Mouse (Mus musculus) gastrocnemius, postnatal 4 days (tissue): Measurements from ENCODE around the gene Wdr72. TPM values are rescaled to one million over a fixed set of nuclear protein-coding genes. Genes with fewer than 3 reads are reported as not detected.
A peak's percentile ranks its signal among the peaks of the same experiment; 100 is the strongest.

Source experiments
- DNase-seq, 2 experiments: peaks; one replicate each; pipeline ENCODE4 v3.0.0; 2021 to 2022; ENCODE audit warnings: low spot score in 2 of 2, mixed read lengths in 2 of 2
- long read RNA-seq, 2 experiments: library from polyadenylated mRNA; stranded (forward); transcript quantifications; one replicate each; pipeline ENCODE4 v2.0.0; 2021
- total RNA-seq, 2 experiments: library from RNA; stranded (reverse); gene quantifications; 2 replicates each; pipeline ENCODE4 v1.2.3; 2021

Wdr72 gene
- total RNA-seq, result under 1 TPM; 0.05 to 0.10 TPM
- long read RNA-seq, experiment 1, partial matches to known transcripts, result 0 of 1 reads
- long read RNA-seq, experiment 1, other reads (novel, unspliced or antisense), result 1 of 1 reads
- long read RNA-seq, experiment 2, result 0 reads

DNA sequence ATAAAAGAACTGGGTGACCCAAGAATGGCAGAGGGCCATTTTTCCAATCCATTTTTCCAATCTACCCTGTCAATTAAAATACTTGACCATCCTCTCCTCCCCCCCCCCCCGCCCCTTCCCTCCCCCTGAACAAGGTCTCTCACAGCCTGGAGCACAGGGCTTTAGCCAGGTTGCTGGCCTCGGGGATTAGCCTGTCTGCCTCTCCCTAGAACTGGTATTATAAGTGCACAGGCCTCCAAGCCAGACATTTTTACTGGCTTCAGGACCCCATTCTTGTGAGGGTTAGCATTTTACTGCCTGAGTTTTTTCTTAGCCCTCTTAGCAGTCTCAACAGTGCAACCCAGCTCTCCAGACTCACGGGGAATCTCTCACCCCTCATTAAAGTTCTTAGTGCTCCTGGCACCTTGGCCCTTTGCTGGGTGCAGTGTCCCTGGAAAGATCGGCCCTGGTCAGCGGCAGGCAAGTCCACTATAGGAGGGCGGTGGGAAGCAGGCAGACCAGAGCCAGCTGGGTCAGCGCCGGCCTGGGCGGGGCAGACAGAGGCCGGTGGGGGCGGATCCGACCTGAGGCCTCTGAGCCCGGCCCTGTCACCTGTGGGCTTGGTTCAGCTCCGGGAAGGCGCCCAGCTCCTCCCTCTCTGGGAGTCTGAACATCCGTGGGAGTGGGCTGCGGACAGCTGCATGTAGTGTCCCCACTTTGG, at the start of gene Wdr72:
TSS of gene Wdr72 (plus strand) at position 596 of the 700 bp plus-strand sequence.
- no peak for DNase-seq

GRCm38 (mm10) chr9:74066278-74066677, 43.9 kb upstream of the Wdr72 start:
- no peak for DNase-seq

DNA sequence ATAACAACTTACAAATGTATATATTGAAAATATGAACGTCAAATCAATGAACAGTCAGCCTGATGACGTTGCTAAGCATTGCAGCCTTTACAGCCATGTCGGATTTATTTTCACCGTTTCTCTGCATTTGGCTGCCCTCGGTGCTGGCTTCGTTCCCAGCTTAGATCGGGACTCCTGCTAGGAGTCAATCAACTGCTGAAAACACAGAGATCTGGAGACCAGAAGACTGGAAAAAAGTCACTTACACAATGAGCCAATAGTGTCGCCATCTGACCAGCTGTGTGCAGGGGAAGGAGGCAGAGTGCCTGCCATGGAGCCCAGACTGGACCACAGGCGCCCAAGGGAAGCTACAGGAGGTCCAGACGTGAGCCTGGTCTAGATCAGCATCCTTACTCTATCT, 43.4 kb upstream of the Wdr72 start:
- no peak for DNase-seq

DNA sequence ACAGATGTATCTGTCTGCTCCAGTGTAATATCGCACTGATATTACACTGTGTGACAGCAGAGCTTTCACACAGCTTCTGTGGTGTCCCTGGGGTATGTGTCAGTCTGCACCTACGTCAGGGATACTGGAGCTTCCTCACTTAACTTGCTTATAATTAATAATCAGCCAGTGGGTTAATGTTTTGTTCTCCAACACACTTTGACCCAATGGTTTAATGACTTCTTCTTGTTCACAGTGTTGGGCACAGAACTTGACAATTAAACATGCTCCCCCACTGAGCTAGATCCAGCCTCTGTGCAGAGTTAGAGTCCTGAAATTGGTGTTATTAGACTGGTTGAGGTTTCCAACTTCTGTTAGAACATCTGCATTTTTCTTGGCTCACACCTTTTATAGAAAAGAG, 34.2 kb upstream of the Wdr72 start:
- DNase-seq, result no peak

DNA sequence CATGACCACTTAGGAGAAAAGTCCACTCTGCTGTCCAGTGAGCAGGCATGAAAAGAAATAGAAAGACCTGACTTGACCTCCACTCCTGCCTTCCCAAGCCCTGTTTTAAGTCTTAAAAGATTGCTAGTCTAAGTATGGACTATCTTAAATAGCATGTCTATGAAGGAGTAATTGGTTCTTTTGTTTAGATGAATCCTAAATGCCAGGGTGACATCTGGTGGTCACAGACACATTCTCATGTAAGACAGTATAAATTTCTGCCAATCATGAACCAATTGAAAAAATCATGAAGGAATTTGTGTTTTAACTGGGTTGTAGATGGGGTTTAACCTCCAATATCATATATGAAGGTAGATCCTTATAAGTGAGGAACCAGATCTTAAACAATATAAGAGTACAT, 31.7 kb upstream of the Wdr72 start:
- DNase-seq, result no peak

GRCm38 (mm10) chr9:74080241-74080640, 29.9 kb upstream of the Wdr72 start:
- no peak for DNase-seq

GRCm38 (mm10) chr9:74101591-74101990, 8.6 kb upstream of the Wdr72 start:
- no peak for DNase-seq

- DNase-seq, result no peak
These were observed 7.5 kb upstream of the Wdr72 start for GRCm38 (mm10) chr9:74102615-74103014.

GRCm38 (mm10) chr9:74110461-74110816, 283 bp downstream of the Wdr72 start:
- no peak for DNase-seq

DNA sequence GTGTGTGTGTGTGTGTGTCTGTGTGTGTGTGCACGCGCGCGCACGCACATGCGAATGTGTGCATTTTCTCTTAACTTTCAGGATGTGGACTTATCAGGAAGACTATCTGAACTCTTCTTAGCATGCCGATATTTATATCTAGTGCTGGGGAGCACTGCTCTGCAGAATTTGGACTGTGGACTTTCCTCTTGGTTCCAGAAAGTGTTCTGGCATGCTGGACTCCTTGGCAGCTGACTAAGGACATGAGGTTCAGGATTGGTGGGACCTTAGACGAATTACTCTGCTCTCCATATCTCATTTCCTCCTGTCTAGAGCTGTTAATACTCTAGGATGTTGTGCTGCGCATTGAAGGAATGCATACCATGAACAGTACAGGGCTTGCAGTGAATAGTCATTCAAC, 2.4 kb downstream of the Wdr72 start:
- DNase-seq, result no peak

DNA sequence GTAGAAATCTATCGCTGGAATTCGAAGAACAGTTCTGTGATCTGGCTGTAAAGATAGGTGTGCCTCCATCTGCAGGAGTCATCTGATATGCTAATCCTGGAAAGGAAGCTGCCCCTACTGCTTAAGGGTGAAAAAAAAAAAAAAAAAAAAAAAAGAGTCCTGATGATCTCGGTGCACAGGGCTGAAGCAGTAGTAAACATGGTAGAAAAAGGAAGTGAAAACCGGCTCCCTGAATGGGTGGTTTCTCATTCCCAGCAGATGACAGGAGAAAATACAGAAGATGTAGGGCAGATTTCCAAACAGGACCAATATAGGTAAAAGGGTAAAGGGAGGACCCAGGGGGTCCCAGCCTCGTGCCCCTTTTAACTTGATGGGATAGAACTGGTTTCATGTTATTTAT, 16.1 kb downstream of the Wdr72 start:
- no peak for DNase-seq

- no peak for DNase-seq
These were observed 23.9 kb downstream of the Wdr72 start for GRCm38 (mm10) chr9:74134010-74134409.

GRCm38 (mm10) chr9:74141864-74142263, 31.7 kb downstream of the Wdr72 start:
- DNase-seq, result peak in 1 of 2 experiments; percentile 37

- no peak for DNase-seq
These were observed 32.5 kb downstream of the Wdr72 start for GRCm38 (mm10) chr9:74142705-74143104.

- DNase-seq, result no peak
These were observed 35.0 kb downstream of the Wdr72 start for GRCm38 (mm10) chr9:74145203-74145602.

DNA sequence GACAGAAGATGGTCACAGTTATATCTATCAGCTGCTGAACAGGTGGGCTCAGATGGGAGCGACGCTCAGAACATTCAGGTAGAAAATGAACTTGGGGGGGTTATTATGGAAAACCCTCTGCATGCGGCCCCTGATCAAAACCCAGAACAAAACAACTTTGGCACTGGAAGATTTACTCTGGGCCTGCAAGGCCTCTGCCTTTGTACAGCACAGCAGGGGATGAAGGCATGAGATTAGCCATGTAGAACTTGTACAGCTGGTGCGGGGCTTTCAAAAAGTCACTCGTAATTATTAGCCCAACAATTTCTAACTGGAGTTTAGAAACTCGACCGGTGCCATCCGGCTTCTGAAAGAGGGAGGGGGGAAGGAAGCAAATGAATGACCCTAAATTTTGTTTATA, 38.1 kb downstream of the Wdr72 start:
- DNase-seq, result no peak

GRCm38 (mm10) chr9:74160361-74160933, 50.3 kb downstream of the Wdr72 start:
- DNase-seq, result no peak

GRCm38 (mm10) chr9:74165697-74166096, 55.5 kb downstream of the Wdr72 start:
- DNase-seq, result no peak

GRCm38 (mm10) chr9:74169904-74170303, 59.7 kb downstream of the Wdr72 start:
- no peak for DNase-seq

- DNase-seq, result no peak
These were observed 76.7 kb downstream of the Wdr72 start for GRCm38 (mm10) chr9:74186748-74187400.

- DNase-seq, result no peak
These were observed 77.4 kb downstream of the Wdr72 start for GRCm38 (mm10) chr9:74187401-74188029.

- DNase-seq, result no peak
These were observed 84.7 kb downstream of the Wdr72 start for GRCm38 (mm10) chr9:74194898-74195297.
